Mouse (Mus musculus): Measurements from ENCODE around the gene Cd300lf.

Gene Cd300lf

DNA sequence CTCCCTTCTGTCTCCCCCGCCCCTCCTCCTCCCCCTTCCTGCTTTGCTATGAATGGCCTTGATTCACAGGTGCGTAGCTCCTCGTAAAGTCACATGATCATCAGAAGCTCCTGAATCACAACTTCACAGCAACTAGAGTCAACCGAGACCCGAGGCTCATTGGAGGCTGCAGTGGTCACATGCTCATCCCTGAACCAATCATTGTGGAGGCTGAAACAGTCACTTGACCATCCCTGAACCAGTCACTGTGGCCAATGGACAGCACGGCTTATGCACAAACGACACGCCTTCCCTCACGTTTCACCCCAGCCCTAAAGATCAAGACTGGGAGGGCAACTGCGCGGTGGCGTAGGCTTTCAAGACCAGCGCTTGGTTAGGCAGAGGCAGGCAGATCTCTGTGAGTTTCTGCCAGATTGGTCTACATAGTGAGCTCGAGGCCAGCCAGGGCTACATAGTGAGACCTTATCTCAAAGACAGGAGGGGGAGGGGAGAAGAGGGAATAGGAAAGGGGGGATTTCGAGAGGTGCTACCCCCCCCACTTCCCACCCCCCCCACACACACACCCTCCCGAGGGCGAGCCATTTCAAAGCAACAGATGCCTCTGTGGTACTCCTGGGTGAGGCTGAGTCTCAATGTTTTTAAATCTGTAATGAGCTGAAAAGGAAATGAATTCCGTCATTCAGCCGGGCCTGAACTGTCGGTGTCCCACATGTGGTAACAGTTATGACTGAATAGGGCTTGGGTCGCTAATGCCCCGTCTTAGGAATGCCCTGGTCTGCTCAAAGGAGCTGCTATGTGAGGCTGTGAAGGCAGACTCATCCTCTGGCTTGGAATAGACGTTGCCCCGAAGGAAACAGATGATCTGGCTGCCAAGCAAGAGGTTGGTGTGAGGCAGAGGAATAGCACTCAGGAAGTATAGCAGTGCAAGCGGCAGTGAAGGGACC is 30.1 kb downstream of the Cd300lf start:
- no peak for DNase-seq

DNA sequence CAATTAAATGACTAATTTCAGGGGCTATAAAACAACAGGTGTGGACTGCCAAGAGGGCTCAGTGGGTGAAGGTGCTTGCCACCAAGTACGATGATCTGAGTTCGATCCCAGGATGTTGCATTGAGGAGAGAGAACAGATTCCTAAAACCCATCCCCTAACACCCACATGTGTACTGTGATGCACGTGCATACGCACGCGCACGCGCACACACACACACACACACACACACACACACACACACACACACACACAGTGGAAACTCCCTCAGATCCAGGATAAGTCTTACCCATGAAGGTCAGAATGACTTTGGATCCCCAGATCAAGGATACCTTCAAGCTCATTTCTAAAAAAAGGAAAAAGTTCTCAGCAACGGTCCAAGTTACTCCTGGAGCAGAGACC is 31.7 kb downstream of the Cd300lf start:
- no peak for DNase-seq

DNA sequence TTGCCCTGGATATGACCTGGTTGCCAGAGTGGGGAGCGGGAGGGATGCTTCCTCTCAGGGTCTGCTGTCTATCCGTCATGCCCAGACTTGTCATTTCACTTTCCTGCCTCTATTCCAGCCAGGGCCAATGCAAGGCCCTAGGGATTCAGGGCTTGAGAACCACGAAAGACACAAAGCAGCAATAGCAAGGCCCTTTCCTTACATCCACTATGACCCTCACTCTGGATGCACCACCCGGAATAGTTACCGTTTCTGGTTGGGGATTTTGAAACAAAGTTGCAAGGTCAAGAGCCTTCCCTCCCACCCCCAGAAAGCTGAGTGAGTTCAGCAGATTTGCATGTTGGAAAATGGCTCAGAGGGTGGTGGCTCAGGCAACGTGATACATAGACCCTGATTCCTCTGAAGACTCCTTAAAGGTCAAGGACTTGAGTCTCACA is 32.2 kb downstream of the Cd300lf start:
- DNase-seq: no peak

DNA sequence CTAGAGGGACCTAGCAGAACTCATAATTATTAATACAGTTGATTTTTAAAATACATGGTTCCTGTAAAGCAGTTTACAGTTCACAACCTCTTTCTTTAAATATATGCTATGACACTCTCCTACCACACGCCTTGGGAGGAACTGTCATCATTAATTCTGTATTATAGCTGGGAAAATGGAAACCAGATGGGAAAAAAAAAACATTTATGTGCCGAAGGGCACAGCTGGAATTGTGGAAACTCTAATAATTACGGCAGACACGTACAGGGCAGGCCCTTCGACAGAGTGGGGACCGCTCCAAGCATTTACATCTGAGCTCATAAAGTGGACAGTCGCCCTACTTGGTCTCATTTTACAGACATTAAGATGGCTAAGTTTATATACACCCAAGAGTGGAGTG is 33.1 kb downstream of the Cd300lf start:
- no peak for DNase-seq

DNA sequence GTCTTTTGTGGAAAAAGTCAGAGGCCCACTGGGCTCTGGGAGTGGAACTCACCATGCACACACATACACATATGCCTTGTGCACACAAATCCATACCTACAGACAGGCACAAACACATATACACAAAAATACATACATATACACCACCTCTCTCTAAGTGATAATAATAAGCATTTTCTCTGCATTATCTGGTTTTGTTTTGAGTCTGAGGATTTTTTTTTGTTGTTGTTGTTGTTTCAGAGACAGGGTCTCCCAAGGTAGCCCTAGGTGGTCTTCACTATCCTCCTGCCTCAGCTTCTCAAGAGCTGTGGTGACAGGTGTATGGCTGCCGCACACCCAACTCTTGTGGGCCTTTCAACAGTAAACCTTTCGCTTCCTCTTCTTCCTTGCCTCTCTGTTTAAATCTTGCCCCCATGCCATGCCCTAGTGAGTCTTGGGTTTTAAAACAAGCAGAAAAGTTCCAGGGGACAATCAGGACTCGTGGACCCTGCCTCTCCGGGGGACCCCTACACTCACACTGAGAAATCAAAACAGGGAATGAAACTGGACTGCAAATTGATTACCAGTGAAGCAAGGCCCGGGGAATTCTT is 33.7 kb downstream of the Cd300lf start:
- no peak for DNase-seq

DNA sequence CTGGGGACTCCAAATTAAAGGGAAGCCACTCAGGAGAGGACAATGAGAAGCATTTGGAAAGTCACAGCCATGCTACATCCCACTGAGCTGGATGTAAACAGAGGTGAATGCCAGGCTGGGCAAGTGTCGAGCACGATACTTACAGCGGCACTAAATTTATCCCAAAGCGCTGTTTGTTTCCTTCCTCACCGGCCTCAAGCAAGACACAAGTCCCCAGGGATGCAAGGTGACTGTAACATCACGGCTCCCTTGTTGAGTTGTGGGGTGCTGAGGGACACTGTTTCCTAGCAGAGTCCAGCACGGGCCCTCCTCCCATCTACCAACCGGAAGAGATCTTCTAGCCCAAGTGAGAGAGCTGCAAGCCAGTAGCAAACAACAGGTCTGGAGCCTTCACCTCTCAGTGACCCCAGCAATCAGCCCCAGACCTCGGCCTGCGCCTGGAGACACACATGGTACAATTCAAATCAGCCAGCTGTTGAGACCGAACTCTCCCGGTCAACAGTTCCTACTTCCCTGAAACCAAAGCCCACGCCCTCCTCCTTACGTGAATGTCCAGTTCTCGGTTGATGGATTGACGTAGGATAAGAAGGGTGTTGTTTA is 34.5 kb downstream of the Cd300lf start:
- DNase-seq: no peak

DNA sequence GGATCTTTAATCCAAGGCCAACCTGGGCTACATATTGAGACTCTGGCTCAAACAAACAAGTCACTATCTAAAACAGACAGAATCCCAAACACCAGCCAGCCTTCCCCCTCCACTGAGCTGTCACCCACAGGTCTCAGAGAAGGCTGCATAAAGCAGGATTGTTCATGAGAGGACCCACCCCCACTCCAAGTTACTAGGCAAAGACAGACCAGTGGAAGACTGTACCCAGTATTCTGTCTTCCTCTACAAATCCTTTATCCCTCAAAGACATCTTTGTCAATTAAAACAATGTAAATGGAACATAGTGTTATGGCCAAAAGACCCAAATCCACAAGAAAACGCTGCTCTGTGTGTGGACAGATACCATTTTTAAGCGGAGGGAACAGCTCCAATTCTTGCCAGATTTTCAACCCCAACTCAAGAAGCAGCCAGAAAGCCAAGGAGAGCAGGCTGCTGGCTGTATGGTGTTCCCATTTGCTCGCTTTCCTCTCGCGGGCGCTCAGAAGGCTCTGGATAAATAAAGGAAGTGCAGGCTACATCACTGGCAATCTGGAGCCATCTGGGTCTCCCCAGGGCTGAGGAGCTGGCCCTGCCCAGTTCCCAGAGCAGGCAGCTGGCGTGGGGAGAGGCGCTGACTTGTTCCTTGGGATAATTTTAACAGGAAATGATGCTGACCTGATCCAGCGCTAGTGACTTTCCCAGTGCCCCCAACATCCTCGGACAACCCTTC is 35.4 kb downstream of the Cd300lf start:
- peak; percentile 62 for DNase-seq

DNA sequence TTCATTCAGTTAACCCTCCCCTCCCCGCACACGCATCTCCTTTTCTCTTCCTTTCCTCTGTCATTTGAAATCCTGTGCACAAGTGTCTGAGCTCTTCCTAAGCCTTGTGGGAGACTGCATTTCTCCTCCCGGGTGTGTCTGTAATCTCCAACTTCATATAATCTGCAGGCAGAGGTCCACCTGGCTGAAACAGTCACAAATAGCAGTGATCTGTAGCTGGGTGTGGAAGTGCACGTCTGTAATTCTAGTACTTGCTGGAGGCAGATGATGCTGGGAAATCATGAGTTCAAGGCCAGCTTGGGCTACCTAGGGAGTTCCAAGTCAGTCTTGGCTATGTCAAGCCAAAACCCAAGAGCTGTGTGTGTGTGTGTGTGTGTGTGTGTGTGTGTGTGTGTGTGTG is 41.7 kb downstream of the Cd300lf start:
- no peak for DNase-seq

DNA sequence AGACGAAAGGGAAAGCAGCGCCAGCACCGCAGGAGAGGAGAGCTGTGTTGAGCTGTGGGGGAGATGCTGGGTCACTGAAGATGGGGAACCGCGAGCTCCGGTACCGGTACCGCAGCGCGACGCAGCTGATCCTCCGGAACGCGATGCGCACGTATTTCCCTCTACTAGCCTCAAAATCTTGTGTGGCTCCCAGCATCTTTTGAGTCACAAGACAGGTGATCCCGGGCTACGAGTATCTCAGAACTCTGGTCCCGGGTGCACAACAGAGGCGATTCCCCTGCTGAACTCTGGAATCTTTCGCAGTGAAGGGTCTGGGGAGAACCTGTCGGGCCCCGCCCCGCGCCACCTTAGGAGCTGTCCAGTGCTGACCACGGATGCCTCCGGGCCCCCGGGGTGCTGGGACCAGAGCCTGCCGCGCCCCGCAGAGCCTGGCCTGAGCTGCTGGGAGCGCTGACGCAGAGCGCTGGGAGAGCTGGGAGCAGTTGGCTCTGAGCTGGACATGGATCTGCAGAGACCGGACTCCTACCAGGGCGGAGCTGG is 42.4 kb downstream of the Cd300lf start, which contains the start of gene Rab37:
Gene Rab37 (plus strand): TSS at position 70 of the 540 bp plus-strand sequence.
- no peak for DNase-seq

DNA sequence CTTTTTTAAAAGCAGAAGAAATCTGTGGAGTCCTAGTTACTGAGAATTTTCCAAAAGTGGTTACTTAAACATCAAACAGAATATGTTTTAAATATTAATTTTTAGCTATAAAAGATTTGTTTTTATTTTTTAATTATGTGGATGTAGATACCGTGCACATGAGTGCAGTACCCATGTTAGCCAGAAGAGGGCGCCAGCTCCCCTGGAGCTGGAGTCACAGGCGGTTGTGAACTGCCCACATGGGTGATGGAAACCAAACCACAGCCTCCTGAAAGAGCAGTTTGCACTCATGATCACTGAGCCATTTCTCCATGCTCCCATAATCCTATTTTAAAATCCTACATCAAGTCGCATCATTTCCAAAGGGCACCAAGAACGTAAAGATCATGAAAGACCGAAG is 43.9 kb downstream of the Cd300lf start:
- no peak for DNase-seq

DNA sequence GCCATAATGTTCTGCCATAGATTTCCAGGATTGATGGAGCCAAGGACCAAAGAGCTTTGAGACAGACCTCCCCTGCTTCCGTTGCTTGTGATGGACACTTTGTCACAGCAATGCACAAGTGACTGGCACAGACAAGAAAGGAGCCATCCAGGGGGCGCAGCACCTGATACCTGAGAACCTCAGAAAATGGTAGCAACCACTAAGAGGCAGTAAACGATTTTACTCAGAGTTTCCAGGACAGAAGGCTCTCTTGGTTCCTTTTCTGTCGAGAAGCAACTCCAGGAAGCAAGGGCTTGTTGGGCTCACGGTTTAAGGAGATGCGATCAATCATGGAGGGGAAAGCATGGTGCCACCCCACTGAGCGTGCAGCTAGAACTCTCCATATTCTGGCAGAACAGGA is 47.6 kb downstream of the Cd300lf start:
- no peak for DNase-seq

DNA sequence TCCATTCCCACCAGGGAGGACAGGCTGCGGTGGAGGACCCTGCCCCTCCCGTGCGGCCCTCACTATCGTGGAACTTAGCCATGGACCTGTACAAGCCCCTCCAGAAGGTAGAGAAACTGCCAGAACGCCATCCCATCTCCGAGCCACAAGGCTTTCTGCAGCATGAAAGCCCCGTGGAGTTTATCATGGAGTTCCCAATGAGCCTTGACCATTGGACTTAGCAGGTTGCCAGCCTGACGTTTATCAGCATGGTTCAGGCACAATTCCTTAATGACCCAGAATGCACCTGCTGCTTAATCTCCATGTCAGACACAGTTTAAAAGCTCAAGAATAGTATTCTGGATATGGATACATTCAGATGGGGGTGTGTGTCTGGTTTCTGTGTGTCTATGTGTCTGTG is 48.7 kb downstream of the Cd300lf start:
- DNase-seq: no peak

DNA sequence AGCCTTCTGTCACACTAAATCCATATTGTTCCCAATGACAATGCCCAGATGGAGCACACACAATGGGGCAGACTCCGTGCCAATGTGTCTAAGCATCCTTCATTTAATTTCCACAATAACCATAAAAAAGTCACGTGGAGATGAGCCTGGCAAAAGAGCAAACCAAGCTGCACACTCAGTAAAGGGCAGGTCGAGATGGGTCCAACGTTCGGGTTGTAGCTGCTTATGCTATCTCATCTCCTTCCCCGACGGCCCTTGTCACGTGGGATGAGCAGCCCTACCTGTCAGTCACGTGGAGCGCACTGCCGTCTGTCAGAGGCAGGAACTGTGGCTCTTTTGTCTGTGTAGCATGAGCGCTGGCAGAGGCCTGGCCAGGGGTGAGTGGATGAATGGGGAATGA is 49.2 kb downstream of the Cd300lf start:
- no peak for DNase-seq

DNA sequence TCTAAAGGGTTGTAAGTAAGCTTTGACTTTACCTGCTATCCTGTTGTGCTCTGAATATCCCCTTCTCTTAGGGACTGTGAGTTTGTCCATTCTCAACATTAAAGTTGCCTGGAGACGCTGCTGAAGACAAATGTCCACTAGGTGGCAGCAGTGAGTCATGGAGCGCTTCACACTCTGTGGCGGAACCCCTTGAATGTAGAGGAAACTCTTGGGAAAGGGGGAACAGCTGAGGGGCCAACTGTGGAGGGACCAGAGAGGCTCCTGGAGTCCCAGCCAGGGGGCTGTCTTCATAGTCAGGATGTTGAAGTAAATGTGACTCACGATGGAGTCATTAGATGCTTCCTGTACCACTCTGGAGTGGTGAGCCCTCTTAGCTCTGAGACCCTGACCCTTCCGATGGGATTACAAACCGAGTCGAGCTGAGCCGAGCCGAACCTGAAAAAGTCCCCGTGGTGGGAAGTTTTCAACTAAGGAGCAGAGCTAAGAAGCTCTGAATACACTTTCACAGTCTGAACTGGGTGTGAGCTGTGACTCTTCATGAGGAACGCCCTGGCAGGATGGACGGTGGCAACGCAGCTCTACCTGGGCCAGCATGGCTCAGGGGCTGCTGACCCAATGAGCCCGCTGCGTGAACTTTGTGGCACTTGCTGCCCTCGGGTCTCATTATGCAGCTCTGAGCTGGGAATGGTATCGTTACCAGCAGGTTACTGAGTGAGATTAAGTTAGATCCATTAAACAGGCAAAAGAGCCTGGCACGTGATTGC is 50.2 kb downstream of the Cd300lf start:
- peak; percentile 55 for DNase-seq

DNA sequence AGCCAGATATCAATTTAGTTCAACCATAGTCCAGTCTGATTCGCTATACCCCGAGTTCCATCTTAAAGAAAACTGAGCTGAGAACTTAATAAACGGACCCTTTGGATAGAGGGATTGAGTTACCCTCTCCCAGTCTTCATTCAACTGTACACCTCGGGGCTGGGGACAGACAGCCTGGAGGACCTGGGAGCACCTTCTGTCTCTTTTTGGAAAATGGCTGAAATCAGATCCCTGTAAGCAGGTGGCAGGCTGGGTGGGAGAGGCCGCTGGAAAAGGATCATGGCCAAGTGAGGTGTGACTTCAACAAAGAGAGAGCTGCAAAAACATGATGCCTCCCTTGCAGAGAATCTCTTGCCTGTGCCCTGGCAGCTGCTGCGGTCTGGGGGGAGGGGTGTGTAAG is 51.6 kb downstream of the Cd300lf start:
- no peak for DNase-seq

DNA sequence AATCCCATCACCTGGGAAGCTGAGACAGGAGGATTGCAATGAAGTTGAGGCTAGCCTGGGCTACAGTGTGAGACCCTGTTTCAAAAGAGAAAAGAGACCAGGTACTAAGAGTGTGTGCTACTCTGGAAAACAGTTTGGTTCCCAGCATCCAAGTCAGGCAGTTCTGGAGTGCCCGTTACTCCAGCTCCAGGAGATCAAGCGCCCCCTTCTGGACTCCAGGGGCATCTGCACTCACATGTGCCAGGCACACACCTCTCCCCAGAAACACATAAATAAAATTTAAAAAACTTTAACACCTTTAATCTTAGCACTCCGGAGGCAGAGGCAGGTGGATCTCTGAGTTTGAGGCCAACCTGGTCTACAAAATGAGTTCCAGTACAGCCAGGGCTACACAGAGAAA is 52.4 kb downstream of the Cd300lf start:
- DNase-seq: no peak

DNA sequence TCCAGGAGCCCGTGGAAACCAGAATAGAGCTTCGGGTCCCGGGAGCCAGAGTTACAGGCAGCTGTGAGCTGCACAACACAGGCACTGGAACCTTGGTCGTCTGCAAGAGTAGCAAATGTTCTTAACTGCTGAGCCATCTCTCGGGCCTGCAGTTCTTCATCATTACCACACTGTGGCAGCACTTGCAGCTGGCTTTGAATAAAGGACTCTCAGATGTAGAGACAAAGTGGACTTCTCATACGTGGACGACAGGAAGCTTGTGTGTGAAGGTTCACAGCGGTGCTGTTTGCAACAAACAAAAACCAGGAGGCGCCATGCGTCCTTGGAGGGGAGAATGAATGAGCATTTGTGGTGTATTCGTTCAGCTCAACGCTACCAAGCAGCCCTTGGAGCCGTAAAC is 52.9 kb downstream of the Cd300lf start:
- peak; percentile 48 for DNase-seq

DNA sequence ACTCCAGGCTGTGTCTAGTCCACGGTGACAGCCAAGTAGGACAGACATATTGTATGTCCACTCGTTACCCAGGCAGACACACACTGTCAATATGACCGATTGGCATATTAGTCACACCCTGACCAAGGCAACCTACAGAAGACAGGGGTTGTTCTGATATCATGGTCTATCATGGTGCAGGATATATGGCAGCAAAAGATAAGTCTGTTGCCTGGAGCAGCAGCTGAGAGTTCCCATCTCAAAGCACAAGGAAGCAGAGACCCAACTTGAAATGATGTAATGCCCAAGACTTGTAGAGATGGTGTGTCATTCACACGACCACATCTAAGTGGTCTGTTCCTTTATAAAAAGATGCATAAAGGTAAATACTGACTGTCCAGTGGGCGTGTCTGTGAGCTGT is 55.1 kb downstream of the Cd300lf start:
- DNase-seq: no peak

DNA sequence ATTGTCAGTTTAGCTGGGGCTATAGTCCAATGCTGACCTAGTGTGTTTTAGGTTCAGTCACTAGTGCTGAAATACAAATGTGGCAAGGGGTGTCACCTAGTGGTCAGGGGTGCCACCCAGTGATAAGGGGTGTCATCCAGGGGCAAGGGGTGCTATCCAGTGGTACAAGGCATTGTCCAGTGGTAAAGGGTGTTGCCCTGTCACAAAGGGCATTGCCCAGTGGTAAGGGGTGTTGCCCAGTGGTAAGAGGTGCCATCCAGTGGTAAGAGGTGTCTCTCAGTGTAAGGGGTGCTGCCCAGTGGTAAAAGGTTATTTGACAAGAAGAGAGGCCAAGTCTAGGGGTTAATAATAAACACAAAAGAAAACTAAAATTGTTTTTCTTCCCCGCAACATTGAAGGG is 56.4 kb downstream of the Cd300lf start:
- no peak for DNase-seq

DNA sequence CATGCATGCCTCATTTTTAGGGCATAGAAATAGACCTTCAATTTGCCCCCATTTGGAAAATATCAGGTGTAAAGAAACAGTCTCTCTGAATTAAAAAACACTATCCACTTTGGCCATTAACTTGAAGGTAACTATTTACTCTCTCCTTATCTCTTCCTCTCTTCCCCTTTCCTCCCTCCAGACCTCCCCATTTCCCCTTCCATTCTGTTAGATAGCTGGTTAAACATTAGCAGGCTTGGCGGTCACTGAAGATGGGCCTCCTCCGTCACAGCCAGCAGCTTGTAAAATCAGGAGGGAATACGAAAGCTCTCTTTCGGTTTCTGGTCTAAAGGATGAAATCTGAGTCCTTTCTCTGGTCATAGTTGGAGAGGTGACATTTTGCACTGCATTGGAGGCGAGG is 57.9 kb downstream of the Cd300lf start:
- DNase-seq: no peak

DNA sequence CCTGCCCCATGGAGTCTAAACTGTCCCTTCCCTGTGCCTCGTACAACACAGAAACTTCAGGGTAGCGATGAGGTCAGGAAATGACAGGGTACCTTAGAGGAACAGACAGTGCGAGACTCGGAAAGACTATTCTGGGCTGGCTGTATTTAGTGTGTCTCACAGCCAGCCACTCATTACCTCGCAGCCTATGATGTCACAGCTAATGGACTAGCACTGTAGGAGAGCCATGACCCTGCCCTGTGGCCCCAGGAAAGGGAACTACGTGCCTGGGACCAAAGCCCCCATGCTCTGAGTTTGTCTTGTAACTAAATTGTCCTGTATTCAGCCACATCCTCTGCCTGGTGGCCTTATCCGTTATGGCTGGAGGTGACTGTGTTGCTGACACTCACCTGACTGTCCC is 58.4 kb downstream of the Cd300lf start:
- DNase-seq: peak; percentile 15

DNA sequence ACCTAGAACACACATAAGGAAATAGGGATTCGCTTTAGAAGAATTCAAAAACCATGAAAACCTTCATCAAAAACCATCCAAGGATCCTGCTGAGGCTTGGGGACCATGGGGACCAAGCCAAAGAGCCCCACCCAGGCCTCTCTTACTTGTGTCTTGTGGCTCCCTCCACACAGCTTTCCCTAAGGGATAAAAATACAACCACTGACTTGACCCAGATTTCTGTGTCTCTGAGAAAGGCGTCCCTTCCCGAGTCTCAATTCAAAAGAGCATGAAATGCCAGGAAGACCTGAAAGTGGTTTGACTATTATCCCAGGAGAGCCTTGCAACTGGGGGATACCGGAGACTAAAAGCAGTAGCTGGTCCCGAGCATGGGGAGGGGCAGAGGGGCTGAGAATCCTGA is 60.8 kb downstream of the Cd300lf start:
- DNase-seq: no peak

Measured in layer of hippocampus, adult 9-11 months (tissue).